Mouse (Mus musculus) heart, postnatal 14 days (tissue): ENCODE data around the gene Pdia2. TPM values are rescaled to one million over a fixed set of nuclear protein-coding genes. Genes with fewer than 3 reads are reported as not detected.

Experiments
- DNase-seq, 2 experiments: peaks; one replicate each; pipeline ENCODE4 v3.0.0; 2021 to 2022
- intact Hi-C: fragments of 180-260 bp; cut with DNase I; formaldehyde crosslinking; loops from one replicate; pipeline ENCODE4 v1.15.1; 2025
- long read RNA-seq, 2 experiments: library from polyadenylated mRNA; stranded (forward); transcript quantifications; one replicate each; pipeline ENCODE4 v2.0.0; 2021
- total RNA-seq, 2 experiments: library from RNA; stranded (reverse); gene quantifications; 2 replicates each; pipeline ENCODE4 v1.2.3; 2021

Gene Pdia2
- total RNA-seq, result not detected
- long read RNA-seq, experiment 1, result 0 reads
- long read RNA-seq, experiment 2, result 0 reads

- no peak for DNase-seq
- intact Hi-C loops, result no loop called here
Observed at GRCm38 (mm10) chr17:26198892-26199291, at the start of gene Pdia2. Gene Pdia2 (minus strand): TSS chr17:26199087.

- DNase-seq, result peak; percentile 94 to 96
- intact Hi-C loops, result loop anchor here (5.0 kb wide), 1 partner anchor 122 kb away; the partner anchor contains the start of gene Mrpl28
Observed at GRCm38 (mm10) chr17:26244101-26244841, 45.4 kb upstream of the Pdia2 start, which contains the start of gene Fam234a. Gene Fam234a (minus strand): TSS chr17:26244242.

DNA sequence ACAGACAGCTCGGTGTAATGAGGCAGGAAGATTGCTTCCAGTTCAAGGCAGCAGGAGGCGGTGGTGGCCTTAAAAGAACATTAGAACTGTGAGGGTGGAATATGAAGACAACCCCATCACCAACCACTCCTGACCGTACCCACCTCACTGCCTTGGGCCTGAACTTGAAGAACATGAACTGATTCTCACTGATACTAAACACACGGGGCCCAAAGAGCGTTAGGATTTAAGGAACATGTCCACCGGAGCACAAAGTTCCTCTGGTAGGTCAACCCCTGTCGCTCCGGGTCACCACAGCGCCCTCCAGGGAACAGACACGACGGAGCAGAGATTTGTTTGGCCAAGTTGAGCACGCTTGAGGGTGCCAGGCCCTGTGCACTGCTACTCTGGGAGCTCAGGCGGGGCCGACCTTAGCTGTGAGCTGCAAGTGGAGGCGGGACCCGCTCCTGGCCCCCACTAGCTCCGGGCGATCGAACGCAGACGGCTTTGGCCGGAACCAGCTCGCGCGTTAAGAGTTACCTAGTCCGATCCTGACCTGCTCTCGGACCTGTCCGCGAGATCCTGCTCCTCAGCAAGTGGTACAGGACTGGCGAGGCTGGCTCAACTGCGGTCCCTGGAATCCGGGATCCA is 44.7 kb upstream of the Pdia2 start:
- peak; percentile 66 to 75 for DNase-seq
- intact Hi-C loops, result loop anchor here (2.0 to 5.0 kb wide), 2 partner anchors 105 to 121 kb away; partner anchors contain the start of genes Axin1 and Mrpl28

DNA sequence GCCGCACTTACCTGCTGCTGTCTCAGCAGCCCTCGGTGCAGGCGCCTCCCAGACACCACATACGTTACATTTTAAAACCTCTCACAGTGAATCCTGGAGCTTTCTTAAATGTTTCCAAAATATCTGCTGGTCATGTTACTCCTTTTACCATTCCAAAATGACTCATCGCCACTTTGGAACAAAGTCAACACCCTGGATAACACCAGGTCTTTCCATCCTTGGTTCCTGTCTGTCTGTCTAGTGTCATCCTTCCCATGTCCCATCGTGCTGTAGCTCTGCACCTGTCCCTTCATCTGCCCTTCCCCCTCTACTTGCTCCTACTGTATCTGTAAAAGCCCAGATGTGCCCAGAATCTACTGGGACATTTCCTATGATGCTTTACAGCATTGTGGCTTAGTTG is 42.1 kb upstream of the Pdia2 start:
- intact Hi-C loops, result loop anchor here (5.0 kb wide), 1 partner anchor 119 kb away; the partner anchor contains the start of gene Mrpl28
- no peak for DNase-seq

DNA sequence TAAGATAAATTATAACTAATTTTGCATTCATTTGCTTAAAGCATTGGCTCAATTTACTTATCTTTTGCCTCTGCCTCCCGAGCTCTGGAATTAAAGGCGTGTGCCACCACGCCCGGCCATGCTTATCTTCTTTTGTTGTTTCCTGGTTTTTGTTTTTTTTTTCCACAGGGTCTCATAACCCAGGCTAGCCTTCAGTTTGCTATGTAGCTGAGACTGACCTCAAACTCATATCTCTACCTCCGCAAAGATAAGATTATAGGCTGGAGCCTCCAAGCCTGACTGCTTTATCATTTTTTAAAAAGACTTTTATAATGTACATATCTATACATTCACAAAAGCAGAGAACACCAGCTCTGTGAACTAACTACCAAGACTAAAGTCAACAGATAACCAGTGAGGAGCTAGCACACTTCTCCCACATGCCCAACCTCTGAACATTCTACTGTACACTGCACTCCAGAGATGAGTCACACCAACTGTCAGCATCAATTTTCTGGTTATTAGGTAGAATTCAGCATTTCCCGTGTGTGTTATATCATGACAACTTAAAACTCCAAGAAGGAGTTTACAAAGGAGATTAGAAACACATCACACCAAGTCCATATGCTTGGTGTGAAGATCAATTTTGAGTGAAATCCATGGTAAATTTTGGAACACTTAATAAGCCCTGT is 41.4 kb upstream of the Pdia2 start:
- intact Hi-C loops, result loop anchor here (5.0 kb wide), 1 partner anchor 118 kb away; the partner anchor contains the start of gene Mrpl28
- DNase-seq, result no peak

- intact Hi-C loops, result no loop called here
- DNase-seq, result no peak
Observed at GRCm38 (mm10) chr17:26239551-26239950, 40.7 kb upstream of the Pdia2 start.

GRCm38 (mm10) chr17:26237667-26238066 is 38.8 kb upstream of the Pdia2 start:
- DNase-seq, result no peak
- intact Hi-C loops, result no loop called here

DNA sequence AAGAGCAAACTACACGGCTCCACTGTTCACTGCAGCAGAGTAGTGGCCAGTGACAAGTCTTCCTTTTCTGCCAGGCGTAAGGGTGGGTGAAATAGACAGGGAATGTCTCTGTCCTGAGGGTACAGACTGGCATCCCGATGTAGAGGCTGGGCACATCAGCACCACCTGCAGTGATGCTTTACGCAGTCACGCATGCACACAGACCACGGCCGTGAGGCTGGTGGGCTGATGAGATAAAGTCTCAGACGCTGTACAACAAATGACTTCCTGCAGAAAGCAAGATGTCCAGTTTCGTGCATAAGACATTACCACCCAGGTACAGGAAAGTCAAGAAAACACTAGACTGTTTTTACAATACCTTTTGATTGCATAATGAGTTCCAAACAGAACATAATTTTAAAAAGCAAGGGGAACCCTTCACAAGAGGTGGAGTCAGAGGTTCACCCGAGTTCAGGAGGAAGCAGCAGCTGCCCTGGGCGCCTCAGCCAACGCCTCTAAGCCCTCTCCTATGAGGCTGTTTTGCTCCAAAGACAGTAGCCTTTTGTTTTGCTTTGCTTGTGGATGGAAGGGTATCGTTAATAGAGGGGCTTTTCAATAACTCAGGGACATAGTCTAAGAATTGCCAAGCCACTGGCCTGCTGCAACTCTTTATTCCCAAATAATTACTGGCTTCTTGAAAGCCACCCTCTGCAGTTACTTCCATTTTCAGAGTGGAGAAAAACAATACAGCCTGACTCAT is 36.4 kb upstream of the Pdia2 start:
- intact Hi-C loops, result no loop called here
- peak in 1 of 2 experiments; percentile 31 for DNase-seq

DNA sequence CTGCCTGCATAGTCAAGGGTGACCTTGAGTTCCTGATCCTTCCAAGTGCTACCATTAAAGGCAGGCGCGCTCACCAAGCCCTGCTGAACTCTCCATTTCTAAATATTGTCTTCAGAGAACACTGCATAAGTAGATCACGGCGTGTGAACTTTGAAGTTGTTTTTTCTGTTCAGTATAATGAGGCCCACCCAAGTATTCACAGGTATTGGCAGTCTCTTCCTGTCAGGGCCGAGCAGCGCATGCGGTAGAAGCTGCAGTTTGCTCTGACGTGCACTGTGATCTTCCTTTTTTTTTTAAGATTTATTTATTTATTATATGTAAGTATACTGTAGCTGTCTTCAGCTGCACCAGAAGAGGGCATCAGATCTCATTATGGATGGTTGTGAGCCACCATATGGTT is 35.5 kb upstream of the Pdia2 start:
- DNase-seq, result no peak
- intact Hi-C loops, result no loop called here

DNA sequence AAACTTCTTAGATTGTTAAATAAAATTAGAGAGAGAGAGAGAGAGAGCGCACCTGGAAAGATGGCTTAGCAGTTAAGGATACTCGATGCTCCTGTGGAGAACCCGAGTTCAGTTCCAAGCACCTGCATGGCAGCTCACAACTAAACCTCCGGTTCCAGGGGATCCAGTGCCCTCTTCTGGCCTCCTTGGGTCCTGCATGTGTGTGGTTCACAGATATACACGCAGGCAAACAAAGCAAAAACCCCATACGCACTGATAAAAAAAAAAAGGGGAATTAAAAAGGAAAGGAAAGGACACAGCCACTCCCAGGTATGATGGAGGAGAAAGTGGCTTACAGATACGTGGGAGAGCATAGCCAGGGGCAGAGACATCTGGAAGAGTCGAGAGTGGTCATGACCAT is 34.0 kb upstream of the Pdia2 start:
- intact Hi-C loops, result no loop called here
- DNase-seq, result no peak

GRCm38 (mm10) chr17:26231156-26231555 is 32.3 kb upstream of the Pdia2 start:
- intact Hi-C loops, result no loop called here

DNA sequence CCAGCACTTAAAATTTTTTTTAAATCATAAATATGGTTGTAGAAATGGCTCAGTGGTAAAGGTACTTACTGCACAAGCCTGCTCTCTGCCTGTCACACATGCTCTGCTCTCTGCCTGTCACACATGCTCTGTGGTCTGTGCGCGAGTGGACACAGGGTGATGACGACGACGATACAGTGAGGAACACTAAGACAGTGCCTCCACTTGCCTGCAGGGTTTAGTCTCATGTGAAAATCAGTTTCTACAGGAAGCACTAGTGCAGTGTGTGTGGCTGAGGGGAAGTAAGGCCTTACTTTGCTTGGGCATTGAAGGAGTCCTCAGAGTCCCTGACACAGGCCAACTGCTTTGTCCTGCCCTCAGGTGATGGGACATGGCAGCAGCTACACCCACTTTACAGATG is 30.9 kb upstream of the Pdia2 start:
- no peak for DNase-seq
- intact Hi-C loops, result no loop called here

More at GRCm38 (mm10) chr17:26231156-26231555, 32.3 kb upstream of the Pdia2 start:
- DNase-seq, result no peak

- intact Hi-C loops, result no loop called here
- DNase-seq, result no peak
Observed at GRCm38 (mm10) chr17:26225150-26225549, 26.3 kb upstream of the Pdia2 start.

GRCm38 (mm10) chr17:26221508-26221907 is 22.6 kb upstream of the Pdia2 start:
- intact Hi-C loops, result no loop called here
- no peak for DNase-seq

DNA sequence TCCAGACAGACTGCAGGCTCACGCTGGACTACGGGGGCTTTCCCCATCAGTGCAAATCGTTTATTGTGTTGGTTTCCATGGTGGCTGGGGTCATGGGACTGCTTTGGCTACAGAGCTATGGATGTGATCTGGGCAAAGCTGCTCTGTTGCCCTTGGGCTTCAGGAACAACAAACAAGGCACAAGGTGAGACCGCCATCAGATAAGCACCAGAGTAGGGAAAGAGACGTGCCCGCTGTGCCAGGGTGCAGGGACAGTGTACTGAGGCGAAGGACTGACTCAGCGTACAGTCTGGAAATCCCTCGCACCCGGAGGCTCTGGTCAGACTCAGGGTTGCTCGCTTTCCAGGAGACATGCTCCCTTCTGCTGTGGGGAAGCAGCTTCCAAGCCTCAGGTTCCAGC is 13.8 kb upstream of the Pdia2 start:
- intact Hi-C loops, result no loop called here
- no peak for DNase-seq

- intact Hi-C loops, result no loop called here
- DNase-seq, result no peak
Observed at GRCm38 (mm10) chr17:26212241-26212640, 13.4 kb upstream of the Pdia2 start.

DNA sequence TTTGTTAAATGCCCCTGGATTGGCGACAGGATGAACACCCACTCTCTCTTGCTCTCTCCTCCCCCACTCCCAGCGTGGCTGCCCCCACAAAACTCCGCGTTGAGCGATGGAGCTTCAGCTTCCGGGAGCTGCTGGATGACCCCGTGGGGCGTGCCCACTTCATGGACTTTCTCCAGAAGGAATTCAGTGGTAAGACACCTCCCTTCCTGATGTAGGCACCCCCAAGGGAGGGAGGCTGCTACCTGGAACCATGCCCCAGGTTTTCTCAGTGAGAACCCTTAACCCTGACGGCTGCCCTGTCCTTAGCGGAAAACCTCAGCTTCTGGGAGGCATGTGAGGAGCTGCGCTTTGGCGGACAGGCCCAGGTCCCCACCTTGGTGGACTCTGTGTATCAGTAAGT is 8.8 kb upstream of the Pdia2 start, which contains the start of gene Arhgdig:
Gene Arhgdig, minus strand, starts transcription at position 101 of the 400 bp plus-strand sequence.
- intact Hi-C loops, result no loop called here

DNA sequence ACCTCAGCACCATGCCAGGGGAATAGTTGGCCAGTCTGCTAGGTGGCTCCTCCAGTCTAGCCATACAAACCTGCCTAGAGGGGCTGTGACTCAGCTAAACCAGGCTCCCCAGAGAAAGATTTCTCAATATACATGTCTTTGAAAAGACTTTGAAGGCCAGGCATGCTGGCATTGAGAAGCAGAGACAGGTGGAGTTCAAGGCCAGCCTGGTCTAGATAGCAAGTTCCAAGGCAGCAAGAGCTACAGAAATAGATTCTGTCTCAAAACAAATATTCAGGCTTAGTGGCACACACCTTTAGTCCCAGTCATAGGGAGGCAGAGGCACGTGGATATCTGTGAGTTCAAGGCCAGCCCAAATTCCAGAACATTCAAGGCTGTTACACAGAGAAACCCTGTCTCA is 7.5 kb upstream of the Pdia2 start:
- intact Hi-C loops, result no loop called here
- no peak for DNase-seq

More for the DNA sequence above, 8.8 kb upstream of the Pdia2 start, which contains the start of gene Arhgdig:
- DNase-seq, result no peak

DNA sequence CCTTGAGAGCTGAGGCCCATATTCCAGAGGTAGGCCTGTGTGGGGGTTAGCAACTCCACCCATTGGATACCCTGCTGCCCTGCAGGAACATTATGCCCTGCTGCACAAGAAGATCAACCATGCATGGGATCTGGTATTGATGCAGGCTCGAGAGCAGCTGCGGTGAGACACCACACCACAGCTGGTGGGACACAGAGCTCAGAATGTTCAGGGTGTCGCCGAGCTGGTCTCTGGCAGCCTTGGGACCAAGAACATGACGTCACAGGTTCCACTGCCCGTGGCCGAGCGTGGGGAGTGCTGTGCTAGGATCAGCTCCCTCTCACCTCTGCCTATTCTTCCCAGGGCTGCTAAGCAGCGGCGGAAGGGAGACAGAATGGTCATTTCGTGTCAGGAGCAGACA is 5.9 kb upstream of the Pdia2 start:
- no peak for DNase-seq
- intact Hi-C loops, result no loop called here

GRCm38 (mm10) chr17:26203321-26203811 is 4.5 kb upstream of the Pdia2 start:
- intact Hi-C loops, result no loop called here
- DNase-seq, result peak; percentile 14
